Mouse (Mus musculus) kidney, adult 18-20 months (tissue): Measurements from ENCODE around the gene Unc93b1.

Source experiments
- DNase-seq: peaks from one replicate; pipeline ENCODE4 v3.0.0; 2021

The Unc93b1 gene

GRCm38 (mm10) chr19:3935032-3935895 is at the start of gene Unc93b1:
TSS of gene Unc93b1 (plus strand) at chr19:3935186.
- DNase-seq: peak; percentile 66

GRCm38 (mm10) chr19:3889096-3889495 is 45.9 kb upstream of the Unc93b1 start:
- no peak for DNase-seq

GRCm38 (mm10) chr19:3890181-3890580 is 44.8 kb upstream of the Unc93b1 start:
- DNase-seq: no peak

- no peak for DNase-seq
These were observed 41.4 kb upstream of the Unc93b1 start for GRCm38 (mm10) chr19:3893545-3894116.

GRCm38 (mm10) chr19:3894294-3894693 is 40.7 kb upstream of the Unc93b1 start:
- DNase-seq: no peak

GRCm38 (mm10) chr19:3895171-3895631 is 39.8 kb upstream of the Unc93b1 start:
- DNase-seq: no peak

GRCm38 (mm10) chr19:3896208-3896607 is 38.8 kb upstream of the Unc93b1 start:
- no peak for DNase-seq

GRCm38 (mm10) chr19:3897557-3897956 is 37.4 kb upstream of the Unc93b1 start:
- DNase-seq: no peak

- no peak for DNase-seq
These were observed 36.0 kb upstream of the Unc93b1 start for GRCm38 (mm10) chr19:3898952-3899351.

- no peak for DNase-seq
These were observed 35.4 kb upstream of the Unc93b1 start for GRCm38 (mm10) chr19:3899618-3900017.

- DNase-seq: no peak
These were observed 32.0 kb upstream of the Unc93b1 start for GRCm38 (mm10) chr19:3902966-3903365.

- no peak for DNase-seq
These were observed 31.2 kb upstream of the Unc93b1 start for GRCm38 (mm10) chr19:3903648-3904362.

GRCm38 (mm10) chr19:3904363-3904675 is 30.7 kb upstream of the Unc93b1 start:
- no peak for DNase-seq

GRCm38 (mm10) chr19:3905261-3905969 is 29.6 kb upstream of the Unc93b1 start:
- DNase-seq: peak; percentile 40

GRCm38 (mm10) chr19:3906326-3906725 is 28.7 kb upstream of the Unc93b1 start:
- no peak for DNase-seq

GRCm38 (mm10) chr19:3906795-3907786 is 27.9 kb upstream of the Unc93b1 start, which contains the start of gene Tcirg1:
TSS of gene Tcirg1 (minus strand) at chr19:3907133.
- peak; percentile 90 for DNase-seq

GRCm38 (mm10) chr19:3907876-3908660 is 26.9 kb upstream of the Unc93b1 start:
- no peak for DNase-seq

GRCm38 (mm10) chr19:3910206-3910605 is 24.8 kb upstream of the Unc93b1 start:
- DNase-seq: no peak

GRCm38 (mm10) chr19:3912337-3913204 is 22.4 kb upstream of the Unc93b1 start, which contains the start of gene Ndufs8:
TSS of gene Ndufs8 (minus strand) at chr19:3912774.
- DNase-seq: peak; percentile 94

- no peak for DNase-seq
These were observed 21.3 kb upstream of the Unc93b1 start for GRCm38 (mm10) chr19:3913692-3914091.
